Mouse (Mus musculus): Measurements from ENCODE around the gene Rasa4.
"Not testable (repeated sequence)": the region's sequence is repeated elsewhere in the genome, so short reads cannot be mapped to it uniquely, and the experiment has no call there.

The Rasa4 gene

DNA sequence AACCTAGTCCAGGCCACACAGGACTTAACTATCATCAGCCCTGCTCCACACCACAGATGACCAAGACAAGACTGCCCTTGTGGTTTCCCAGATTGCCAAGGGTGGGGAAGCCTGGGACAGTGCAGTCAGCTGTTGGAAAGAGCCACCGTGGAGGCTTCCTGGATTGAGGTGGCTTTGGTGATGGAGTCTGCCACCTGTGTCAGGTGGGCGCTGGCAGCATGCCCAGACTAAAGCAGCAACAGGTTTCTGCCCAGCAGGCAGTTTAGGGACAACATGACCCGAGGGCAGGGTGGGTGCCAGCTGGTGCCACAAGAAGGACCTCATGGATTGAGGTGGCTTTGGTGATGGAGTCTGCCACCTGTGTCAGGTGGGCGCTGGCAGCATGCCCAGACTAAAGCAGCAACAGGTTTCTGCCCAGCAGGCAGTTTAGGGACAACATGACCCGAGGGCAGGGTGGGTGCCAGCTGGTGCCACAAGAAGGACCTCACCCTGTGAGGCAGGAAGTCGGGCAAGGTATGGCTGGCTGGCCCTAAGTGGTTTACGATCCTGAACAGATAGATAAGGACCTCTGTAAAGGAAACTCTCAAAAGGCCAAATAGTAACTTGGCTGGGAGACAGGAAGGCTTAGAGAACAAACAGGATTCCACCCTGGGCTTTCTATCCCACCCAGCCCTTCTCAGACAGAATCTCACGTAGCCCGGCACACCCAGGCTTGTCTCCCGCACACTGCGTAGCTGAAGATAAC, 17.1 kb upstream of the Rasa4 start:
- DNase-seq (ENCODE audit: low read depth, low spot score) = not testable (repeated sequence)

DNA sequence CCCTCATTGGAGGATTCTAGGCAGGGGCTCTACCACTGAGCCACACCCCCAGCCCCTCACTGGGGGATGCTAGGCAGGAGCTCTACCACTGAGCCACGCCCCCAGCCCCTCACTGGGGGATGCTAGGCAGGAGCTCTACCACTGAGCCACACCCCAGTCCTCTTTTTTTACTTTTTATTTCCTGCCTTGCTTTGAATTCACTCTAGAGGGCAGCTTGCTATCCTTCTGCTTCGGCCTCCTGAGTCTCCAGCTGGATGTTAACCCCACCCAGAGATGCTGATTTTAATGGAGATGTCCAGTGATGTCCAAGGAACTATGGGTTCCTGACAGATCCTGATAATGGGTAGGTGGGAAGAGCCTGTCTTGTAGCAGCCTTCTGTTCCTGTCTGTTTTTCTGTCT, 14.3 kb upstream of the Rasa4 start:
- DNase-seq (ENCODE audit: low read depth, low spot score) = no peak

DNA sequence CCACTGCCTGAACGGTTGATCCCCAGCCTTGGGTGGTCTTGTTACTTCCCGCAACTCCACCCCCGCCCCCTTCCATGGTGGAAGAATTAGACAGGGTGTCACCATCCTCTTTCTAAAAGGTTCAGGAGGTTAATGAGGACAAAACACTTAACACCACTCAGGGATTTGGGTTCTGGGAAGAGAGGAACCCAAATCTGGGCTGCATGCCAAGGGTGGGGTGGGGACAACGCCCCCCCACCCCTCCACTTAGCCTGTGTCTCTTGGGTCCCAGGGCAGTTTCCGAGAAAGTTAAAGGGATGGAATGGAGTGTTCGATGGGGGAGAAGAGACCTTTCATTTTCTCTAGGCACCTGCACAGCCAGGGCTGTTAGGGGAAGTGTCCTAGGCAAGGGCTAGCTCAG, 10.7 kb upstream of the Rasa4 start:
- no peak for DNase-seq (ENCODE audit: low read depth, low spot score)

DNA sequence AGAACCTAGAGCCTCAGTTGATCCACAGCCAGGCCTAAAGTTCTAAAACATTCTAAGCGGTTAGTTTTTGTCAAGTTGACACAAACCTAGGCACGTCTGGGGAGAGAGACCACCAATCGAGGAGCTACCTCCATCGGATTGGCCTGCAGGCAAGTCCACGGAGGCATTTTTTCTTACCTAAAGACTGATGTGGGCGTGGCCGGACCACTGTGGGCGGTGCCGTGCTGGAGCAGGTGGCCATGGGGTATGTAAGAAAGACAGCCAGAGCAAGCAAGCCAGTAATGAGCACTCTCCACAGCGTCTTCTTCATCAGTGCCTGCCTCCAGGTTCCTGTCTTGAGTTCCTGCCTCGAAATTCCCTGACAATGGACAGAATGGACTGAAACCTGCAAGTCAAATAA, 10.2 kb upstream of the Rasa4 start:
- DNase-seq (ENCODE audit: low read depth, low spot score) = no peak

DNA sequence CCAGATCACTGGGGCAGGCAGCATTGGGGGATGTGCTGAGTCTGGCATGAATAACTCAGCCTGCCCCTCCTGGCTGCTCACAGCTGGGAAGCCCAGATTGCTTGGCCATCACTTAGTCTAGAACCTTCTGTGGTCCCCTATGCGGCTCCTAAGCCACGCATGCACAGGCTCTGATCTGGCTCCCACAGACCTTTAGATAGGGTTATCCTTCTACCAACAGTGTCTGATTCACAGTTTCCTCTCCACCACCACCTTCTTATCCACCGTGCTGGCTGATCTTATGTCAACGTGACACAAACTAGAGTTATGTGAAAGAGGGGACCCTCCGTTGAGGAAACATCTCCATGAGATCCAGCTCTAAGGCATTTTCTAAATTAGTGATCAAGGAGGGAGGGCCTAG, 8.6 kb upstream of the Rasa4 start:
- DNase-seq (ENCODE audit: low read depth, low spot score) = no peak

DNA sequence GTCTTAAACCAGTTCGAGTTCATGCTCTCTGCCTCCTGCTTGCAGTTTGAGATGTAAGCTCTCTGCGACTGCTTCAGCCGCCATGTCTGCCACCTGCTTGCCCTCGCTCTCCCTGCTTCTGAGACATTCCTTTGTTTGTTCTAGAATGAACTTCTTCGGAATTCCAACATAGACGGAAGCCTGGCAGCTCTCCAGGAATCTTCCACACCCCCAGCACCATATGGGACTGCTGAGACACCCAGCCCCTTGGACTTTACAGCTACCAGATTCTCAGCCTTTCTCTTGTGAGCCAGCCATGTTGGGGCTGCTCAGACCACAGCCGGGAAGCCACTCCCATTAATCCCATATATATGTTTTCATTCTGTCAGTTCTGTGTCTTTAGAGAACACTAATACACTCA, 7.4 kb upstream of the Rasa4 start:
- no peak for DNase-seq (ENCODE audit: low read depth, low spot score)

DNA sequence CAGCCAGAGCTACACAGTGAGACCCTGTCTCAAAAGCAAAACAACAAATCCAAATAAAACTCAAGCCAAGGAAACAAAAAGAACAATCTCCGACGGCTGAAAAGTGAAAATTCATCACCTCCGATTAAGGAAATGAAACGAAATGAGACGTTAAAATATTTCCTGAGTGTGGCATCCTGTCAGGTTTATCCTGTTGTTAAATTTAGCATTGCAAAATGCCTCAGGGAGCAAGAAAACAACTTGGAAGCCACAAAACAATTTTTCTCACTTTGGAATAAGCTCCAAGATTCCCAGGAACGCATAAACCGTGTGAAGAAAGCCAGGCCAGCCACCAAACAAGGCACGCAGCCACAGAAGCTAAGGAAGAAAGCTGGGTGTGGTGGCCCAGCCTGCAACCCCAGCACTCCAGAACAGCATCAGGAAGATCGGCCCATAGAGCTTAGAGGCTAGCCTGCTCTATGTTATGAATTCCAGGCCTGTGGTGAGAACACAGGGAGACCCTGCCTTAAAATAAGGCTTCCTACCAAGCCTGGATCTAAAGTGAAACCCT, 6.6 kb upstream of the Rasa4 start:
- no peak for DNase-seq (ENCODE audit: low read depth, low spot score)

DNA sequence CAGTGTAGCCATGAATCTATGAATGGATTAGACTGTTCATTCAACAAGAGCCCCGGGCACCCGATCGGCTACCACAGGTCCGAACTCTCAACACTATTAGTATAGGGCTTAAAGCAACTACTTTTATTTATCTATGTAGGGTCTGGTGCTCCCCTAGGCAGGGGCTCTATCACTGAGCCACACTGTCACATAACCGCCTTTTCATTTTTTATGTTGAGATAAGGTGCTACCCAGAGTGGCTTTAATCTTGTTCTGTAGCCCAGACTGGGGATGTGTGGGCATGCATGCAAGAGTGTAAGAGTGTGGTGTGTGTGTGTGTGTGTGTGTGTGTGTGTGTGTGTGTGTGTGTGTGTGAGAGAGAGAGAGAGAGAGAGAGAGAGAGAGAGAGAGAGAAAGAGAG, 5.6 kb upstream of the Rasa4 start:
- DNase-seq (ENCODE audit: low read depth, low spot score) = no peak

DNA sequence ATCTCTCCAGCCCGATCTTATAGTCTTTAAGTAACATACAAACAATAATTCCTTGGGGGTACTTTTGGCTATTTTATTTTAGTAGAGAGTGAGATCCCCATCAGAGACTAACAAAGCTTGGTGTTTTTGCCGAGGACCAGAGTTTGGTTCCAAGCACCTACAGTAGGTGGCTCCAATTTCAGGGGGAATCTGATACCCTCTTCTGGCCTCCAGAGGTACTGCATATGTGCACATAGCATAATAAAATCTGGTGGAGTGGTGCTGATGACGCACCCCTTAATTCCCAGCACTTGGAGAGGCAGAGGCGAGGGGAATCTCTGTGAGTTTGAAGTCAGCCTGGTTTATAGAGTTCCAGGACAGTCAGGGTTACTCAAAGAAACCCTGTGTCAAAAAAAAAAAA, 1.4 kb upstream of the Rasa4 start:
- DNase-seq (ENCODE audit: low read depth, low spot score) = no peak

DNA sequence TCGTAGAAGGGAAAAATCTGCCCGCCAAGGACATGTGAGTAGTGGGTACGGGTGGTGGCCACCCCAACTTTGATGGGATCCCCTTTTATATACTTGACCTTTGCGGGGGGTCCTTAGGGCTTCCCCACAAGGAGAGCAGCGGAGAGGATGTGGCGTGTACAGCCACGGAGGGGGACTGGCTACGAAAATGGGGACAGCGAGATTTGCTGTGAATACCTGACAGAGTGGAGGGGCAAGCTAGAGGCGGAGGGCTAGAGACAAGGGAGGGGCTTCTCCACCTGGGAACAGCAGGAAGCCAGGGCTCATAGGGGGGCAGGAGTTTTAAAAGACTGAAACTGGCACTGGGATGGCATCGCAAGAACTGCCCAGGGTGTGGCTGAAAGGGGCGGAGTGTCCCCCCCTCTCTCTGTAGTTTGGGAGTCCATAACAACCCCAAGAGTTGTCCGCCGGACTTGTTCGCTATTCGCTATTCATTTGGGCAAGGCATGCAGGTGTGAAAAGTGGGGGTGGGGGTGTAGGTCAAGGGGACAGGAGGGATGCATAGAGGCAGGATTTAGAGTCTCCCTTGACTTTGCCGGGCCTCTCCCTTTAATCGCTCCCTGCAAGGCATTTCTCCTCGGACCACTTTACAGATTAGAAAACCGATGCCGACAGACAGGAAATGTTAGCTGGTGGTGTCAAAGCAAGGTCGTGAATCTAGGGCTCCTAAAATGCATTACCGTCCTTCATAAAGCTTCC, 597 bp downstream of the Rasa4 start:
- no peak for DNase-seq (ENCODE audit: low read depth, low spot score)

DNA sequence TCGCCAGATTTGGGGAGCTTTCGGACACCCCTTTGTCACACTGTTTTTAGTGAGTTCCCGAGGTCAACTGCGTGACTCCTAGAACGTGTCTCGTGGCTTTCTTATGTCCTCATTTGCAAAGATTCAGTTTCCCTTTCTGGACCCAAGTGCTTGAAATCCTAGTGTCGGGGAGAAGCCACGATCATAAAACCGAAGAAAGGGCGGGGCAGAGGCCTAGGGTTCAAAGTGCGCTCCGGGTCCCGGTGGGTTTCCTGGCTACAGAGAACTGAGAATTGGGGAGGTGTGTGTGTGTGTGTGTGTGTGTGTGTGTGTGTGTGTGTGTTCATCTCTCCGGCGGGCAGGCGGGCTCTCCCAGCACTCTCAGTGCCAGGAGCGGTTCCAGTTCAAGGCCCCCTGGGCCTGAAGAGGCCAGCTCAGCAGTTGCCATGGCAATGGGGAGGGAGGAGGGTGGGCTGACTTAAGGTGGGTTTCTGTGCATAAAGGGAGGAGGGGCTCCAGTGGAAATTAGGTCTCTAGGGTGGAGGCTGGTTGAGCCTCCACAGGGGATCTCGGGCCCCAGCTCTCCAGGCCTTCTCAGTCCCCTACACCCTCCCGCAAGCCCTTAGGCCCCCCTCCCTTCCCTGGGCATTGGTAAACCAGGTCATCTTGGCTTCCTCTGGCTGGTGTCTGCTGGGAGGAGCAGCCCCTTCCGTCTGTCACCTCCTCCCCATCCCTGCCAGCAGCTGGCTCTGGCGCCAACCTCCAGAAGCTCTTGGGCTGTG, 1.4 kb downstream of the Rasa4 start:
- DNase-seq (ENCODE audit: low read depth, low spot score) = no peak

DNA sequence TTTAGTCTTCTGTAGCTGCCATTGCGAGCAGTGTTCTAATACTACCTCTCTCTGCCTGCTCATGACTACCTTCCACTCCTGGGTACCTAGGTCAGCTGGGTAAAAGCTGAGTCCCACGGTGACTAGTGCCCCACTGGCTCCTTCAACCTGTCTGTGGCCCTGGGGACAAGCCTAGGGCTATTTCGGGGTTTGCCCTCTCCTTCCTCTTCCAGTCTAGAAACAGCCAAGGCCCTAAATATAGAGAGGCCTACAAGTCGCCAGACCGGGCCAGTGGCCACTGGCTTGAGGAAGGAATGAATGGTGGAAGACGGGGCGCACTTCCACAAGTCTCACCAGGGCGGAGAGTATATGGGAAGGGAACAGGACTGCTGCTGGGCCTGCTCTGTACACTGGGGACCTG, 2.6 kb downstream of the Rasa4 start:
- no peak for DNase-seq (ENCODE audit: low read depth, low spot score)

DNA sequence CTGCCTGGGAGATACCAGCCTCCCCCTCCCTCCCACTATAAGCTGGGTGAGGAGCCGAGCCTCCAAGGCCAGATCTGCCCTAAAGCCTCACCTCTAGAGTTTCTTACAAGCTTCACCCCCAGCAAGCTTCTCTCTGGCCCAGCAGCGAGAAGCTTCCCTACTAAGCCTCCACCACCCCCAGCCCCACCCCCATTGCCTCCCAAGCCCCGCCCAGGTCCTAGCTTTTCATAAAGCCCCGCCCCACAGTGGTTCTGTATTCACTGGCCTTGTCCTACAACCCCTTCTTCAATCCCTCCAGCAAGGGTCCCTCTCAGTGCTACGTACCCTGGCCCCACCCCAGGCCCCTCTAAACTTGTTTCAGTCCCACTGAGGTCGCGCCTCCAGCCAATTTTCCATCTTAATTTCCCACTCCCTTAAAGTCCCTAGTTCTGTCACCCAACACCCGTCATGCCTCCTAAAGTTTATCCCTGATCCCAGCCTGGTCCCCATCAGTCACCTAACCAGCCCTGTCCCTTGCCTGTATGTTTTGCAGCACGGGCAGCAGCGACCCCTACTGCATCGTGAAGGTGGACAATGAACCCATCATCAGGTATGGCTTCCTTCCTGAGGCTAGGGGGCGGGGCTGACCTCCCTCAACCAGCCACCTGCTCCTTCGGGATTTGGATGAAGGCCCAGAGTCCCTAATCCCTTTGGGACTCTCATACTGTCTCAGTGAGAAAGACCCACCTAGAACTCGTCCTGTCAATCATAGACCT, 5.3 kb downstream of the Rasa4 start:
- no peak for DNase-seq (ENCODE audit: low read depth, low spot score)

DNA sequence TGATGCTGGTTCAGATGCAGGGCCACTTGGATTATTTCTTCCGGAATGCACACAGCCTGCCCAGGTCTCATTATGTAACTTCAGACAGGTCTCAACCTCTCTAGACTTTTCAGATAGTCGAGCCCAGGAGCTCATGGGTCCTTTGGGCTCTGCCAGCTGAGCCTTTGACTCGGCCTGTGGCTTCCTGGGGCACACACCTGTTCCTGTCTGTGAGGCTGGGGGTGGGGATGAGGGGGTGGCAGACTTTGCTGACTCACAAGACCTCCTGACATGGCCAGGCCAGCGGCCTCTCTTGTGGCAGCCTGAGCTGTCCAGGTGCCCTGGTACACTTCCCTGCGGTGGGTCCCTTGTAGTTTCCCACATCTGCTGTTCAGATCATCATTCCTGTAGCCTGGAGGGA, 8.2 kb downstream of the Rasa4 start:
- no peak for DNase-seq (ENCODE audit: low read depth, low spot score)

DNA sequence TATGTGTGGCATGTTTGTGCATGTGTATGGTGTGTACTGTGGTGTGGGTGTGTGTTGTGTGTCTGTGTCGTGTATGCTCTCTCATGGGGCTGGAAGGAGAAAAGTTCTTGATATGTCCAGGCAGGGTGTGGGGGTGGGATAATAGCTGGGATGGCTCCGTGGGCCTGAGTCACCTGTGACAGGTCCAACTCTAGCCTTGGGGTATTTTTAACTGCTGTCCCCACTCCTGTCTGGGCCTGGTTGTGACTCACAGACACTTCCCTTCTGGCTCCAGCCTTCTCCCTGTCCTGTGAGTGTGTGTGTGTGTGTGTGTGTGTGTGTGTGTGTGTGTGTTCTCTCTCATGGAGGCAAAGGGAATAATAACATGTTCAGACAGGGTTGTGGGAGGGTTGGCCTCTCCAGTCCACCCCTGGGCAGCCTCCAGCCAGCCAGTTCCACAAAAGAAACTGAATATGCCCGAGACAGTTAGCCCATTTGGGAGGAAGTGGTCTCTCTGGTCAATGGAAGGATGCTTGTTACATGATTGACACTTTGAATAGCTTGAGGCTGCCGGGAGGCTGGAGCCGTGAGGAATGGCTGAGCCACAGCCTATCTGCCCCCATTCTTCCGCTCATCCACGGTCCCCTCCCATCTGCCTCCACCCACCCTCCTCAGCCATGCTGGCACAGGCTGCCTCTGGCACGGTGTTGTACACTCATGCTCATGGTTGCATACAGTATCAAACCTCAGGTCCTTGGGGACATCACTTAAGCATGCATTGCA, 10.7 kb downstream of the Rasa4 start:
- DNase-seq (ENCODE audit: low read depth, low spot score) = no peak

DNA sequence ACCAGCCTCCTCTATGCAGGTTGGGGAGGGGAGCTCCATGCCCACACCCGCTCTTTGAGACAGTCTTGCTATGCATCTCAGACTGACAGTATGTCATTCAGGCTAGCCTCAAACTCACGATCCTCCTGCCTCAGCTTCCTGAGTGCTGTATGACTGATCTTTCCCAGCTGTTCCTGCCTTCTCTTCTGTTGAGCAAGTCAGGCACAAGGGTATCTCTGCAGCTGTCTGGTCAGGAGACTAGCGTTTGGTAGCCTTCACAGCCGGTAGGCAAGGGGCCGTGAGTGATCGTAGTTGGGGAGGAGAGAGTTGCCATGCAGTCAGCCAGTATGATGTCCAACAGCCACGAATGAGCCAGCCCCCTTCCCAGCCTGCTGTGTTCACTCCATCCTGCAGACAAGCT, 11.4 kb downstream of the Rasa4 start:
- no peak for DNase-seq (ENCODE audit: low read depth, low spot score)

DNA sequence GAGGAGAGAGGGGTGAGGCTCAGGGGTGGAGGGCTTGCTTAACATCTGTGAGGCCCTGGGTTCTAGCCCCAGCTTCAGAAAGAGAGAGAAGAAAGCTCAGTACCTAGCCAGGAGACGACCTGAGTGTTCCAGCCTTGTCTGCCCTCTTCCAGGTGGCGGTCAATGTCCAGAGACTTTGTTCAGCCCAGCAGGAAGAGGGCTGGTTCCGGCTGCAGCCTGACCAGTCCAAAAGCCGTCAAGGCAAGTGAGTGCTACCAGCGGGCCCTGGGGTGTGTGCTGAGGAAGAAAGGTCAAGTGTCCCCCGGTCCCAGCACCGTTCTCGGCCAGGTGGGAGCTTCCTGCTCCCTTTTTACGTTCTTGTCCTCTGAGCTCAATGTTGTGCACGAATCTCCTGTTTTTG, 14.8 kb downstream of the Rasa4 start:
- no peak for DNase-seq (ENCODE audit: low read depth, low spot score)

DNA sequence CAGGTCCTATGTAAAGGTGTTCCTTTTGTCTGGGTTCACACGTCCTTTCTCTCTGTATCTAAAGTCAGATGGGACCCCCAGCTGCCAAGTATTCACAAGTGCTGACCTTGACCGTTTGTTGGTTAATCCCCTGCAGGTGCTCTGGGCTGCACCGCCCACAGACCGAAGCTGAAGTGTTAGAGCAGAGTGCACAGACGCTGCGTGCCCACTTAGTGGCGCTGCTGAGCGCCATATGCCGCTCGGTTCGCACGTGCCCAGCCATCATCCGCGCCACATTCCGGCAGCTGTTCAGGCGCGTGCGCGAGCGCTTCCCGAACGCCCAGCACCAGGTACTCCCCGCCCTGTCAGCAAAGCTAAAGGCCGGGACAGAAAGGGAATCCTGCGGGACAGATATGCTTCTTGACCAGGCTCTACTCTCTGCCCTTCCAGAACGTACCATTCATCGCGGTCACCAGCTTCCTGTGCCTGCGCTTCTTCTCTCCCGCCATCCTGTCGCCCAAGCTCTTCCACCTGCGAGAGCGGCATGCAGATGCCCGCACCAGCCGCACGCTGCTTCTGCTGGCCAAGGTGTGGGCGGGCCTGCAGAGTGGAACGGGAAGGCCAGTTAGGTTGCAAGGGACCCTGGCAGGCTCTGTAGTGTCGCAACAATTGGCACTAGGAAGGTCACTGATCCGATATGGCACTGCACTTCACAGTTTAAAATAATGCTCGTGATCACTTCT, 18.5 kb downstream of the Rasa4 start:
- DNase-seq (ENCODE audit: low read depth, low spot score) = peak; percentile 19

DNA sequence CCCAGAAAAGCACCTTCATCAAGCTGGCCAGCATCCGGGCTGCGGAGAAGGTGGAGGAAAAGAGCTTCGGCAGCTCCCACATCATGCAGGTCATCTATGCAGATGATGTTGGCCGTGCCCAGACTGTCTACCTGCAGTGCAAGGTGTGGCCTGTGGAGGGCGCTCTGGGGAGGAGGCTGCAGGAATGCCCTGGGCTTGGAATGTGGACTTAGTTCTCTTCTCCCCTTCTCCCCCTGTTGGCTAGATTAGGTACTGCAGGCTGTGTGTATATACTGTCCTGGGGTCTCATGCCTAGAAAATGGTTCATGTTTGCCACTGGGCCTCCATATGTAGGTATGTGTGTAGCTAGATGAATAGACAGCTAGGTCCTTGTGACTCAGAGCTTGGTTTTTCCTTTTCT, 20.8 kb downstream of the Rasa4 start:
- peak; percentile 50 for DNase-seq (ENCODE audit: low read depth, low spot score)

DNA sequence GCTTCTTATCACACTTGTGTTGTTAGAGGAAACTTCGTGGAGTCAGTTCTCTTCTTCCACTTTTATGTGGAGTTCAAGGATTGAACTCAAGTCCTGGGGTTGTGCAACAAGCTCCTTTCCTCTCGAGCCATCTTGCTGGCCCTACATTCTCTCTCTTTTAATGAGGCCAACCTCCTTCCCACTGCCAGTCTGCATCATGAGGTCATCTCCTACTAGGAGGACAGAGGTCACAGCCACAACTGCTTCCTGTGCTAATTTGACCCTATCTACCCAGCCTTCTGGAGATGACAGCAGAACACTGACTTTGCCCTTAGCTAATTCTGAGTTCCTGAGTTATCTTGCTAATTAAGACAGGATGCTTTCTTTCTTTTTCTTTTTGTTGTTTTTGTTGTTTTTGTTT, 24.8 kb downstream of the Rasa4 start:
- DNase-seq (ENCODE audit: low read depth, low spot score) = no peak
